Mouse (Mus musculus): Measurements from ENCODE around the gene Samd4b. TPM values are rescaled to one million over a fixed set of nuclear protein-coding genes. Genes with fewer than 3 reads are reported as not detected.

The Samd4b gene
- polyA plus RNA-seq, 2 experiments = 4.5 to 12.0 TPM

DNA sequence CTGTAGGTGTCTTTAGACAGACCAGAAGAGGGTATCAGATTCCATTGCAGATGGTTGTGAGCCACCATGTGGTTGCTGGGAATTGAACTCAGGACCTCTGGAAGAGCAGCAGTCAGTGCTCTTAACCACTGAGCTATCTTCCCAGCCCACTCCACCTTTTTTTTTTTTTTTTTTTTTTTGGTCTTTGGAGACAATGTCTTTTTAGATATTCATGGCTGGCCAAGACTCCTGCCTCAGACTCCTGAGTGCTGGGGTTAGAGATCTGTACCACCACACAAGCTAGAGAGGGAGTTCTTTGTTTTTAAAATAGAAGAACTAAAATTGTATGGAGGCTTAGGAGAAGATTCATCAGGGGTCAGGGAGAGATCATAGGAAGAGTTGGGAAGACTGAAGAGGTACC lies 160.0 kb downstream of the Samd4b start:
- no peaks in the 10 kb centered on the region for H3K9me3 ChIP-seq (ENCODE audit: control insufficient read depth, low read length)
- ATAC-seq (ENCODE audit: insufficient read depth) = no peak
- H3K4me3 ChIP-seq (ENCODE audit: insufficient read depth in 1 of 2, low read depth in 2 of 2, low read length in 2 of 2) = no peak overlapping the region
- no peak overlapping the region for H3K9ac ChIP-seq (replicated peaks)
- H3K27me3 ChIP-seq (ENCODE audit: control insufficient read depth, insufficient read depth, low read length) = no peaks in the 10 kb centered on the region
- H3K36me3 ChIP-seq (replicated peaks; ENCODE audit: control insufficient read depth, insufficient read depth, low read depth) = no peaks in the 10 kb centered on the region; the same call in 1 of the 2 replicates
- H3K4me2 ChIP-seq (ENCODE audit: low read depth) = no peak overlapping the region
- DNase-seq (ENCODE audit: low read depth in 3 of 3, low spot score in 3 of 3) = no peak
- no peak overlapping the region for H3K27ac ChIP-seq
- TF ChIP-seq CTCF (IDR thresholded peaks at IDR 0.05; ENCODE audit: low read depth) (no peak), EP300 (IDR thresholded peaks at IDR 0.05; ENCODE audit: low read depth) (no peak)
- H3K4me1 ChIP-seq (replicated peaks; ENCODE audit: control insufficient read depth in 2 of 2, insufficient read depth in 2 of 2, low read length in 1 of 2) = peaks cover 30% of the 10 kb centered on the region in 2 experiments

DNA sequence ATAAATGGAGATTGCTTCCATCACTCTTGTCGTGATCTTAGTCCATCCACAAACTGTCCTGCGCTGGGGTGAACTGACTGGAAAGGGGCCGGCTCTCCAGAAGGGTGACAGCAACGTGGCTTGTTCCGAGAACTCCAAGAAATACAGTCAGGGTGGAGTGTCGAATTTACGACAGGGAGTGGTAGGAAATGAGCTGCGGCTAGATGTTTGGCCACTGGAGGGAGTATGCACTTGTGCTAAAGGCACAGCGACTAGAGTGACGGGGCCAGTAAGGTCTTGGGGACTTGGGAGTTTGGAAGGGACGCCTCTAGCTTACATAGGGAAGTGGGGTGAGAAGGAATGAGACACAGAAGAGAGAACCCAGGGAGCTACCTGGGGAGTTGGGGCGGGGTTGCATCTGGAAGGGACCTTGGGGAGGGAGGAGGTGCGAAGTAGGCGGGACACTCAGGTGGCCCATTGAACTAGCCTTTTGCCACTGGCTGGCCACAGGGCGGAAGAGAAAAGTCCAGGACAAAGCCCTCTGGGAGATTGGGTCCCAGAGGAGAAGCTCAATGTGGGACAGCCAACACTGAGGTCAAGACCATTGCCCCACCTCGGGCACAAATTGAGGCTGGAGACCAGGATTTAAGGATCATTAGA lies 160.9 kb downstream of the Samd4b start, which contains the start of gene Gmfg:
Gene Gmfg, plus strand, starts transcription at position 516 of the 639 bp plus-strand sequence.
- Histone ChIP-seq H3K4me1 (replicated peaks; ENCODE audit: control insufficient read depth in 2 of 2, insufficient read depth in 2 of 2, low read length in 1 of 2) (peaks cover 35 to 40% of the 10 kb centered on the region in 2 experiments), H3K4me2 (ENCODE audit: low read depth) (peak within 1 kb of the TSS; percentile 96), H3K27ac (peak within 1 kb of the TSS; percentile 75), H3K36me3 (replicated peaks; ENCODE audit: control insufficient read depth, insufficient read depth, low read depth) (no peaks in the 10 kb centered on the region; the same call in none of the 2 replicates), H3K9me3 (ENCODE audit: control insufficient read depth, low read length) (no peaks in the 10 kb centered on the region), H3K4me3 (ENCODE audit: insufficient read depth in 1 of 2, low read depth in 2 of 2, low read length in 2 of 2) (peak within 1 kb of the TSS; percentile 94 to 98), H3K27me3 (ENCODE audit: control insufficient read depth, insufficient read depth, low read length) (no peaks in the 10 kb centered on the region), H3K9ac (replicated peaks) (peak within 1 kb of the TSS; percentile 81)
- ATAC-seq (ENCODE audit: insufficient read depth) (peak; percentile 48), DNase-seq (ENCODE audit: low read depth in 3 of 3, low spot score in 3 of 3) (peak; percentile 83 to 92 (median 84))
- 8% methylated on average over 16 of the region's 16 CpGs for WGBS (ENCODE audit: insufficient replicate concordance)
- TF ChIP-seq EP300 (IDR thresholded peaks at IDR 0.05; ENCODE audit: low read depth) = no peak
- TF ChIP-seq CTCF (IDR thresholded peaks at IDR 0.05; ENCODE audit: low read depth) = peak; percentile 95

DNA sequence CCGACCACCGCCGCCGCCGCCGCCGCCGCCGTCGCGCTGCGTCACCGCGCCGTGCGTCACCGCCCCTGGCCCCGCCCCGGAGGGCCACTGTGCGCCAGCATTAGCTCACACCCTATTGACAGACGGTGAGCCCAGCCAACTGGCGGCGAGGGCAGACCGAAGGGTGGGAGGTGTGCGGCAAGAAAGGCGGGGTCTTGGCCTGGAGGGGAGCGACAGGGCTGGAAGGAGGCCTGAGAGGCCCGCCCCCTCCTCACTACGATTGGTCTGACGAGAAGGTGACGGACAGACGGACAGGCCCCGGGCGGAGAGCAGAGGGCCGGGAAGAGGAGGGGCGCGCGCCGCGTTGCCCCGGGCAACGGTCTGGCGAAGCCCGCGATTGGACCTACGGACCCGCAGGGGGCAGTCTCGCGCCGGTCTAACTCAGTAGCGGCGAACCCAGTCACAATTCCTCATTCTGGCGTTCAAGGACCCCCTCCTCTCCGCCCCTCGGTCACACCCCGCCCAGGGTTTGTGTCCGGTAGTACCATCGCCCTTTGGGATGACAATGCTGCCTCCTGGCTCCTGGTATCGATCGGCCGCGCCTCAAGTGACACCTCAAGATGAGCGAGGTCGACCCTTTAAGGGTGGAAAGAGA lies 161.6 kb downstream of the Samd4b start:
- Histone ChIP-seq H3K27me3 (ENCODE audit: control insufficient read depth, insufficient read depth, low read length) (no peaks in the 10 kb centered on the region), H3K9me3 (ENCODE audit: control insufficient read depth, low read length) (no peaks in the 10 kb centered on the region), H3K4me2 (ENCODE audit: low read depth) (peak overlapping the region; percentile 96), H3K27ac (peak overlapping the region; percentile 75), H3K4me3 (ENCODE audit: insufficient read depth in 1 of 2, low read depth in 2 of 2, low read length in 2 of 2) (peak overlapping the region; percentile 94 to 98), H3K4me1 (replicated peaks; ENCODE audit: control insufficient read depth in 2 of 2, insufficient read depth in 2 of 2, low read length in 1 of 2) (peaks cover 41 to 46% of the 10 kb centered on the region in 2 experiments), H3K36me3 (replicated peaks; ENCODE audit: control insufficient read depth, insufficient read depth, low read depth) (no peaks in the 10 kb centered on the region; the same call in none of the 2 replicates), H3K9ac (replicated peaks) (peak overlapping the region; percentile 98)
- DNase-seq (ENCODE audit: low read depth in 3 of 3, low spot score in 3 of 3) (peak; percentile 99), ATAC-seq (ENCODE audit: insufficient read depth) (peak; percentile 94)
- TF ChIP-seq EP300 (IDR thresholded peaks at IDR 0.05; ENCODE audit: low read depth) (no peak), CTCF (IDR thresholded peaks at IDR 0.05; ENCODE audit: low read depth) (peak; percentile 75)
- WGBS (ENCODE audit: insufficient replicate concordance) = under 1% methylated on average over 59 of the region's 64 CpGs

DNA sequence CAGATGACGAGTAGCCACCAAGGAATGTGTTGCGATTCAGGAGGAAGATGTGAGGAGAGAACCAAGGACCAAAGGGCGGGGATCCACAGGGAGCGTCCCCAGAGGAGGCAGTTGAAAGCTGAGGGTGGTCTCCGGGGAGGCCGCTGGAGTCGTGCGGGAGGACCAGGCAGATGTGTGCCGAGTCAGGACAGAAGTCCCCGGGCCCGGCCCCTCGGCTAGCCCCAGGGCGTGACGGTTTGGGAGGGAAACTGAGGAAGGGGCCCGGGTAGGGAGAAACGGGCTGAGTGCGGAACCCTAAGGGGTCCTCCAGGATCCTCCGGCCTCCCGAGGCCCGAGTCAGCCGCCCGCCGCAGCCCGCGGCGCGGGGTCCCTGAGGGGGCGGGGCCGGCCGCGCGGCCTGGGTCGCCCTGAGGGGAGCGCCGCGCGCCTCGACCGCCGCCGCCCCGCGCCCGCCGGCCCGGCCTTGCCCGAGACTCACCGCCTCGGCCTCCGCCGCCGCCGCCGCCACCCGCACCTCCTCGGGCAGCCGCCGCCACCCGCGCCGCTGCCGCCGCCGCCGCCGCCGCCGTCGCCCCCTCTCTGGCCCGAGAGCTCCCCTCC lies 162.2 kb downstream of the Samd4b start:
- peak overlapping the region; percentile 95 for H3K4me2 ChIP-seq (ENCODE audit: low read depth)
- H3K9ac ChIP-seq (replicated peaks) = peak overlapping the region; percentile 98
- DNase-seq (ENCODE audit: low read depth in 3 of 3, low spot score in 3 of 3) (no peak), ATAC-seq (ENCODE audit: insufficient read depth) (peak; percentile 11; the same call in 1 of the 2 replicates)
- no peaks in the 10 kb centered on the region; the same call in none of the 2 replicates for H3K36me3 ChIP-seq (replicated peaks; ENCODE audit: control insufficient read depth, insufficient read depth, low read depth)
- TF ChIP-seq EP300 (IDR thresholded peaks at IDR 0.05; ENCODE audit: low read depth) (no peak), CTCF (IDR thresholded peaks at IDR 0.05; ENCODE audit: low read depth) (no peak)
- whole genome bisulfite sequencing (ENCODE audit: insufficient replicate concordance) = under 1% methylated on average over 38 of the region's 70 CpGs
- peak overlapping the region; percentile 73 to 98 for H3K4me3 ChIP-seq (ENCODE audit: insufficient read depth in 1 of 2, low read depth in 2 of 2, low read length in 2 of 2)
- no peaks in the 10 kb centered on the region for H3K9me3 ChIP-seq (ENCODE audit: control insufficient read depth, low read length)
- no peaks in the 10 kb centered on the region for H3K27me3 ChIP-seq (ENCODE audit: control insufficient read depth, insufficient read depth, low read length)
- H3K4me1 ChIP-seq (replicated peaks; ENCODE audit: control insufficient read depth in 2 of 2, insufficient read depth in 2 of 2, low read length in 1 of 2) = peaks cover 43 to 51% of the 10 kb centered on the region in 2 experiments
- peak overlapping the region; percentile 46 for H3K27ac ChIP-seq

DNA sequence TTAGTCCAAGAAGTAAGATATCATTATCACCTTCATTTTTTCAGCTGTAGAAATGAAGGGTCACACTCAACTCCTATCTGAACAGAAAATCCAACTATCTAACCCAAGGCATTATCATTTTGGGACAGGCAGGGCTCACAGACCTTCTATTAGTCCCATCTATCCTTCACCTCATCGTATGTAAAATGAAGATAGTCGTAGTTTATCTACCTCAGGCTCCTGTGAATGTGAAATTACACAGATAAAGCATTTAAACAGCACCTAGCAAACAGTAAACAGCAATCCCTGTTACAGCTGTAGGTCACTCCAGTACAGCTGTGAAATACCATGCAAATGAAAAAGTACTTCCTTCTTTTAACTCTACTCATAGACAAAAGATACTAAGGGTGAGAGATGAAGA lies 165.7 kb downstream of the Samd4b start:
- Histone ChIP-seq H3K4me3 (ENCODE audit: insufficient read depth in 1 of 2, low read depth in 2 of 2, low read length in 2 of 2) (peak overlapping the region in 1 of 2 experiments; percentile 26; a peak in 2 of 4 replicates), H3K4me2 (ENCODE audit: low read depth) (peak overlapping the region; percentile 95), H3K4me1 (replicated peaks; ENCODE audit: control insufficient read depth in 2 of 2, insufficient read depth in 2 of 2, low read length in 1 of 2) (peaks cover 49 to 56% of the 10 kb centered on the region in 2 experiments), H3K9ac (replicated peaks) (peak overlapping the region; percentile 46), H3K27me3 (ENCODE audit: control insufficient read depth, insufficient read depth, low read length) (no peaks in the 10 kb centered on the region), H3K36me3 (replicated peaks; ENCODE audit: control insufficient read depth, insufficient read depth, low read depth) (peaks cover 3% of the 10 kb centered on the region), H3K9me3 (ENCODE audit: control insufficient read depth, low read length) (no peaks in the 10 kb centered on the region), H3K27ac (peak overlapping the region; percentile 78)
- 21% methylated on average over 2 of the region's 2 CpGs for WGBS (ENCODE audit: insufficient replicate concordance)
- DNase-seq (ENCODE audit: low read depth in 3 of 3, low spot score in 3 of 3) (peak; percentile 48 to 63 (median 62)), ATAC-seq (ENCODE audit: insufficient read depth) (0 out of 2 replicates have a peak, but pooled peaks have one; percentile 2)
- TF ChIP-seq CTCF (IDR thresholded peaks at IDR 0.05; ENCODE audit: low read depth) = no peak
- peak; percentile 94 for TF ChIP-seq EP300 (IDR thresholded peaks at IDR 0.05; ENCODE audit: low read depth)
